ENCODE assay signal across 13 mouse cellular contexts in the genomic region with DNA sequence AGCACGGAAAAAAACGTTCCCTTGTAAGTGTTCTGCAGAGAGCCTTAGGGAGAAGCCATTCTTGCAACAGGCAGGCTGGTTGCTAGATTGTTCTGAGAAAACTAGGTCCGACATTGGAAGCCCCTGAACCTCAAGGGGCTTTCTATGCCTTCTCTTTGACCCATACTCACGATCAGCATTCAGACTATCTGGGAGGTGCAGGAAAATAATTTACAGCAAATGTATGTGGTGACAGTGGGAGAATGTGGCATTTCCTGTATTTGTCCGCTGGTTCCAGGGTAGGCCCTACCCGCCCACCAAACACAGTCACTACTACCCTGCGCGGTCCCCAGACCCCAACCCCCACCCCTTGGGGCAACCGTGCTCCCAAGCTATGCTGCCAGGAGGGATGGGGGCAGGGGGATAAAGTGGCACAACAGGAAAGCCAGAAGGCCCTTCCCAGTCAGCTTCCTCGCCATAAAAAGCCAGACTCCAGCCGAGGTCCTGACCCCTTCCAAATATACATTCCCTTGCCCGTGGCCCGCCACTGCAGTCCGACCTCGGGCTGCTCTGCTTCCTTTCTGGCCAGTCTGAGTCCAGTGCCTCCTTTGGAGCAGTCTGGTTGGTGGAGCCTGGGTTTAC. TPM values are rescaled to one million over a fixed set of nuclear protein-coding genes. Genes with fewer than 3 reads are reported as not detected.
DNase-seq lines count a peak whose midpoint lies in the region; ATAC-seq and TF ChIP-seq lines count a peak whose summit lies in the region.
"Had no signal": no experiment of that assay in that cellular context is flagged by ENCODE, and none has a peak within 500 bp of the region (broad histone marks: within the 10 kb centered on the region; RNA-seq: fewer than 3 reads in every experiment).

No protein-coding gene starts in this region.

- WGBS in heart, embryonic 14.5 days = 33% methylated on average over 15 of the region's 15 CpGs
- WGBS in lung, embryonic 14.5 days = 38% methylated on average over 15 of the region's 15 CpGs
- WGBS in limb, embryonic 10.5 days = 7% methylated on average over 15 of the region's 15 CpGs

- 0 out of 4 replicates have a peak overlapping the region, but pooled peaks have one; percentile 15 to 28 for H3K27ac ChIP-seq in heart, embryonic 14.5 days (replicated peaks in 1 of 2; ENCODE audit: control insufficient read depth in 1 of 2, insufficient read depth in 1 of 2, low read depth in 2 of 2, low read length in 2 of 2)
- H3K27ac ChIP-seq in lung, embryonic 14.5 days (ENCODE audit: low read depth) = no peak overlapping the region
- H3K27ac ChIP-seq in limb, embryonic 10.5 days = peak overlapping the region; percentile 77
- H3K27ac ChIP-seq: liver, embryonic 15.5 days had no signal

- TF ChIP-seq CTCF in lung, embryonic 14.5 days (IDR thresholded peaks at IDR 0.05; ENCODE audit: low read depth) = no peak

- no peak overlapping the region for H3K4me3 ChIP-seq in heart, embryonic 14.5 days (ENCODE audit: control insufficient read depth in 1 of 2, insufficient read depth in 1 of 2, low read depth in 1 of 2, low read length in 2 of 2)
- no peak overlapping the region for H3K4me3 ChIP-seq in lung, embryonic 14.5 days (ENCODE audit: low read depth, low read length)
- H3K4me3 ChIP-seq in limb, embryonic 10.5 days = peak overlapping the region; percentile 27
- H3K4me3 ChIP-seq: liver, embryonic 15.5 days; megakaryocyte, embryonic 14.5 days had no signal

- 0 out of 2 replicates have a peak, but pooled peaks have one; percentile 9 for ATAC-seq in heart, embryonic 14.5 days (ENCODE audit: insufficient number of reproducible peaks, insufficient read depth, low FRiP score, low read depth)
- ATAC-seq in lung, embryonic 14.5 days (ENCODE audit: insufficient read depth) = 0 out of 2 replicates have a peak, but pooled peaks have one; percentile 22

- no peak overlapping the region; the same call in 1 of the 2 replicates for H3K4me2 ChIP-seq in heart, embryonic 14.5 days (ENCODE audit: low read length)
- no peak overlapping the region for H3K4me2 ChIP-seq in lung, embryonic 14.5 days
- H3K4me2 ChIP-seq: liver, embryonic 15.5 days had no signal

- no peaks in the 10 kb centered on the region for H3K36me3 ChIP-seq in heart, embryonic 14.5 days (ENCODE audit: control insufficient read depth, insufficient read depth, low read length)
- no peaks in the 10 kb centered on the region for H3K36me3 ChIP-seq in lung, embryonic 14.5 days (ENCODE audit: insufficient read depth)
- H3K36me3 ChIP-seq in limb, embryonic 10.5 days = 0 out of 2 replicates have a peak, but pooled peaks cover 2% of the 10 kb centered on the region
- H3K36me3 ChIP-seq: liver, embryonic 15.5 days had no signal

- no peak overlapping the region for H3K9ac ChIP-seq in heart, embryonic 14.5 days (ENCODE audit: low read length)
- no peak overlapping the region for H3K9ac ChIP-seq in lung, embryonic 14.5 days
- H3K9ac ChIP-seq: liver, embryonic 15.5 days had no signal

- no peak for DNase-seq in heart, adult 9 months (ENCODE audit: low spot score in 2 of 2)
- peak; percentile 29 for DNase-seq in lung, embryonic 14.5 days
- DNase-seq in lung, postnatal 36 days = no peak
- peak; percentile 69 for DNase-seq in limb, embryonic 10.5 days (ENCODE audit: low spot score)
- DNase-seq in yolk sac, embryonic 10.5 days (ENCODE audit: low spot score) = peak; percentile 60
- no peak for DNase-seq in left cerebral cortex, adult 11 months (ENCODE audit: low spot score)
- DNase-seq: cerebellum, adult 11-12 months; gastrocnemius, postnatal 10 days; right cerebral cortex, postnatal 14 days; thymus, postnatal 4 days had no signal

- peaks cover 12 to 20% of the 10 kb centered on the region in 2 experiments for H3K4me1 ChIP-seq in heart, embryonic 14.5 days (ENCODE audit: control insufficient read depth in 2 of 2, insufficient read depth in 2 of 2, low read length in 2 of 2)
- no peaks in the 10 kb centered on the region for H3K4me1 ChIP-seq in lung, embryonic 14.5 days (ENCODE audit: insufficient read depth)
- peaks cover 91% of the 10 kb centered on the region for H3K4me1 ChIP-seq in limb, embryonic 10.5 days

- peaks cover 59% of the 10 kb centered on the region for H3K27me3 ChIP-seq in heart, embryonic 14.5 days (ENCODE audit: control insufficient read depth, insufficient read depth, low read length)
- peaks cover 68% of the 10 kb centered on the region for H3K27me3 ChIP-seq in lung, embryonic 14.5 days (ENCODE audit: insufficient read depth, low read length)
- peaks cover 95% of the 10 kb centered on the region for H3K27me3 ChIP-seq in limb, embryonic 10.5 days (ENCODE audit: low read depth, poor library complexity, severe bottlenecking)

- H3K9me3 ChIP-seq in heart, embryonic 14.5 days (ENCODE audit: control insufficient read depth, low read length) = no peaks in the 10 kb centered on the region
- H3K9me3 ChIP-seq in lung, embryonic 14.5 days (ENCODE audit: low read depth, low read length) = no peaks in the 10 kb centered on the region
- H3K9me3 ChIP-seq in limb, embryonic 10.5 days (replicated peaks) = no peaks in the 10 kb centered on the region
- H3K9me3 ChIP-seq: liver, embryonic 15.5 days had no signal

RNA-seq across cellular contexts. Expression of a gene that starts 9.1 kb away (rescaled TPM):
- polyA plus RNA-seq in heart, embryonic 14.5 days (2014; fragmentation: Nextera tagmentation; extraction: Ambion mirVana) = 4.3 and 5.0 TPM in 2 replicates
- polyA plus RNA-seq in lung, embryonic 14.5 days (2014; fragmentation: Nextera tagmentation; extraction: Ambion mirVana) = 0.63 and 0.74 TPM in 2 replicates
- 0.74 and 1.8 TPM in 2 replicates for polyA plus RNA-seq in limb, embryonic 10.5 days (2016; fragmentation: Nextera tagmentation; extraction: Ambion mirVana)

Comparison
In these comparisons a context has a peak if more than half of its experiments do, and no peak if none do; other contexts are left out.
1. DNase-seq: peak in lung, embryonic 14.5 days (single experiment), limb, embryonic 10.5 days (single experiment) and yolk sac, embryonic 10.5 days (single experiment); none in heart, adult 9 months (0 of 2), lung, postnatal 36 days (single experiment) and left cerebral cortex, adult 11 months (single experiment).